Mouse (Mus musculus): ENCODE measurements around the gene Fxyd6. TPM values are rescaled to one million over a fixed set of nuclear protein-coding genes. Genes with fewer than 3 reads are reported as not detected.
A peak's percentile ranks its signal among the peaks of the same experiment; 100 is the strongest.

Fxyd6 gene
- 34.9 and 37.2 TPM in 2 replicates for polyA plus RNA-seq (2015; fragmentation: Nextera tagmentation; extraction: Ambion mirVana)

DNA sequence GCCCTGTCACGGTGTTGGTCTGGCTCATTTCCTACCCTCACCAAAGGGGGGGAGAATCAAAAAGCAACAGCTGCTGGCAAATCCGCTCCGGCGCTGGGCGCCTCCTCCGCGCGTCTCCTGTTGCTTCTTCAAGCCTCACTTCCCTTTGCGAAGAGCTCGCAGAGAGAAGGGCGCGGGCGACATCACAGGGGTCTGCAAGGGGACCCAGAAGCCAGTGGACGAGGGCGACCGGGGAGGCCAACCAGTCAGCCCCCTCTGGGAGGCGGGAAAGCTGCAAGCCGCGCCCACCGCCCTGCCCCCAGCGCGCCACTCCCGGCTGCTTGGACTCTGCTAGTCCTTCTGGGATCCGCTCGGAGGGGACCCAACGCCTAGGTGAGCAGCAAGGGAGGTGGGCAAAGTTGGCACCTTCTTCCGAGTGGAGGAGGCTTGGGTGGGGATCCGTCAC is at the start of gene Fxyd6:
Gene Fxyd6 (plus strand): TSS at position 69 of the 445 bp plus-strand sequence.
- peak within 1 kb of the TSS; percentile 58 for H3K4me3 ChIP-seq (ENCODE audit: low read length)
- H3K27ac ChIP-seq (ENCODE audit: low read length): no peak within 1 kb of the TSS
- H3K9ac ChIP-seq (ENCODE audit: low read length): peak within 1 kb of the TSS; percentile 68
- H3K27me3 ChIP-seq (ENCODE audit: control insufficient read depth, insufficient read depth, low read length): peaks cover 13% of the 10 kb centered on the region
- H3K4me2 ChIP-seq (ENCODE audit: low read depth, low read length): peak within 1 kb of the TSS; percentile 86
- ATAC-seq (replicated peaks; ENCODE audit: extremely low read depth, insufficient read depth, low FRiP score): peak; percentile 63
- H3K9me3 ChIP-seq (replicated peaks; ENCODE audit: control insufficient read depth, low read length): no peaks in the 10 kb centered on the region
- under 1% methylated on average over 26 of the region's 28 CpGs for WGBS
- peaks cover 7% of the 10 kb centered on the region for H3K4me1 ChIP-seq (ENCODE audit: control insufficient read depth, insufficient read depth, low read length)
- H3K36me3 ChIP-seq (ENCODE audit: control insufficient read depth, insufficient read depth): no peaks in the 10 kb centered on the region

DNA sequence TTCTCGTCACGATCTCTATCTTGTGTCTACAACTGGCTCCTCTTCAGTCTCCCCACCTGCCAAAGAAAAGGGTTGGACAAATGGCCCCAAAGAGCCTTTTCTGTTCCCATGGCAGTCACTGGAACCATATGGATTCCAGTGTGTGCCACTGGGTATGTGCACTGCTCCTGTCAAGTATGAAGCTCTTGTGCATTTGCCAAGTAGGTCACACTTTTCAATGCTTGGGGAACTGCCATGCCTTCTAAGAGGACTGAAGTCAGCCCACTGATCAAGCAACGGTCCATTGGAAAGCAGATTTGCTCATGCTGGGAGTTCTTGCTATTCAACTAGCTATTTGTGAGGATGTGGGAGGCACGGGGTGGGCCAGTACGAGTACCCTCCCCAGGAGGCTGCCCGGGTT is 48.5 kb upstream of the Fxyd6 start:
- Histone ChIP-seq H3K36me3 (ENCODE audit: control insufficient read depth, insufficient read depth) (no peaks in the 10 kb centered on the region), H3K27me3 (ENCODE audit: control insufficient read depth, insufficient read depth, low read length) (0 out of 2 replicates have a peak, but pooled peaks cover 21% of the 10 kb centered on the region), H3K4me3 (ENCODE audit: low read length) (no peak overlapping the region), H3K4me1 (ENCODE audit: control insufficient read depth, insufficient read depth, low read length) (peaks cover 5% of the 10 kb centered on the region; the same call in 1 of the 2 replicates), H3K4me2 (ENCODE audit: low read depth, low read length) (no peak overlapping the region), H3K27ac (ENCODE audit: low read length) (no peak overlapping the region), H3K9me3 (replicated peaks; ENCODE audit: control insufficient read depth, low read length) (no peaks in the 10 kb centered on the region), H3K9ac (ENCODE audit: low read length) (no peak overlapping the region)
- no peak for ATAC-seq (replicated peaks; ENCODE audit: extremely low read depth, insufficient read depth, low FRiP score)
- 76% methylated on average over 6 of the region's 6 CpGs for WGBS

DNA sequence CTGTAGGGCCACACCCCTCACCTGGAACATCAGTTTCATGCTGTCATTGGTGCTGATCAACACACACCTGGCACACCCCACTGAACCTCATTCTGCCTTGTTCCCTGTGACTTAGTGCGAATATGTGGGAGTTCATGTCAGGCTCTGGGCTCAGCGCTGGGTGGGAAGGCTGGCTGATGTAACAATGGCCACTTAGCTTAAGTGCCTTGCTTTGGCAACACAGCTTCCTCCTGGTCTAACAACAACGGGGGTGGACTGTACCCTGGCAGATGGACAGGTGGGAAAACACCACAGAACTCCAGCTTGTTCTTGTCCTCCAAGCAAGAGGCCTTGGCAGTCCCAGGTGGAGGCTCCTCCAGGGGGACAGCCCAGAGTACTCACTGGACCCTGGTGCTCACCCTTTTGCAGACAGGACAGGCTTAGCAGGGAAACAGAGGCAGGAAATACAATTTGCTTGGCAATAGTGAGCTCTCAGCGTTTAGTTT is 48.0 kb upstream of the Fxyd6 start:
- Histone ChIP-seq H3K4me1 (ENCODE audit: control insufficient read depth, insufficient read depth, low read length) (peaks cover 5% of the 10 kb centered on the region; the same call in 1 of the 2 replicates), H3K4me2 (ENCODE audit: low read depth, low read length) (no peak overlapping the region), H3K27ac (ENCODE audit: low read length) (no peak overlapping the region), H3K36me3 (ENCODE audit: control insufficient read depth, insufficient read depth) (no peaks in the 10 kb centered on the region), H3K27me3 (ENCODE audit: control insufficient read depth, insufficient read depth, low read length) (0 out of 2 replicates have a peak, but pooled peaks cover 19% of the 10 kb centered on the region), H3K9me3 (replicated peaks; ENCODE audit: control insufficient read depth, low read length) (no peaks in the 10 kb centered on the region), H3K4me3 (ENCODE audit: low read length) (no peak overlapping the region), H3K9ac (ENCODE audit: low read length) (no peak overlapping the region)
- WGBS: 61% methylated on average over 4 of the region's 4 CpGs
- no peak for ATAC-seq (replicated peaks; ENCODE audit: extremely low read depth, insufficient read depth, low FRiP score)

DNA sequence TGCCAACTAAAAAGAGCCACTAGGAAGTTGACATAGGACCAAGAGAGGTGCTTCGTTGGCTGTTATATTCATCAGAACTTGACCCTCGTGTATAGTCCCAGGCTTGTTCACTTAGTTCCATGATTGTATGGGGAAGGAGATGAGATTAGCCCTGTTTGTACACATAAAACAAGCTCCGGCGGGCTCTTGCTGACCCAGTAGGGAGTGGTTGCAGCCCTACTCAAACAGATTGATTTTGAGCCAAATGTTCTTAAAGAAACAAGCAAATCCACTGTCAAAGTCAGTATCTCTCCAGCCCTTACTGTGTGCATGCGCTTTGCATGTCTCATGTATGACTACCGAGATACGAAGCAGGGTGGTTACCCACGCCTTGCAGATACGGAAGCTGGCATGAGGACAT is 43.6 kb upstream of the Fxyd6 start:
- no peak for ATAC-seq (replicated peaks; ENCODE audit: extremely low read depth, insufficient read depth, low FRiP score)
- 81% methylated on average over 9 of the region's 9 CpGs for WGBS
- H3K4me2 ChIP-seq (ENCODE audit: low read depth, low read length): no peak overlapping the region
- peaks cover 5% of the 10 kb centered on the region; the same call in 1 of the 2 replicates for H3K4me1 ChIP-seq (ENCODE audit: control insufficient read depth, insufficient read depth, low read length)
- 0 out of 2 replicates have a peak, but pooled peaks cover 2% of the 10 kb centered on the region for H3K27me3 ChIP-seq (ENCODE audit: control insufficient read depth, insufficient read depth, low read length)
- H3K27ac ChIP-seq (ENCODE audit: low read length): no peak overlapping the region
- H3K9me3 ChIP-seq (replicated peaks; ENCODE audit: control insufficient read depth, low read length): no peaks in the 10 kb centered on the region
- H3K4me3 ChIP-seq (ENCODE audit: low read length): no peak overlapping the region
- H3K36me3 ChIP-seq (ENCODE audit: control insufficient read depth, insufficient read depth): no peaks in the 10 kb centered on the region
- no peak overlapping the region for H3K9ac ChIP-seq (ENCODE audit: low read length)

DNA sequence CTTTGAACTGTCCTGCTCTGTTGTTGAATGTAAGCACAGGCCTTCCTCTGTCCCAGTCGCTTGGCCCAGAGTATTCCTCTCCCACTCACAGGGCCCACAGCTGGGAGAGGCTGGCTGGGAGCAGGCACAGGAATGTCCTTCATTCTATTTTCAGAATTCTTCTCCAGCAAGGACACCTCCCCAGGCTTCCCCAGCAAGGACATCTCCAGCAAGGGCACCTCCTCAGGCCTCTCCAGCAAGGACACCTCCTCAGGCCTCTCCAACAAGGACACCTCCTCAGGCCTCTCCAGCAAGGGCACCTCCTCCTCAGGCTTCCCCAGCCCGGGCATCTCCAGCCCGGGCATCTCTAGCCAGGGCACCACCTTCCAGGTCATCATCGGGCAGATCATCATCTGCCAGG is 41.7 kb upstream of the Fxyd6 start:
- ATAC-seq (replicated peaks; ENCODE audit: extremely low read depth, insufficient read depth, low FRiP score): no peak
- WGBS: 80% methylated on average over 4 of the region's 4 CpGs
- no peak overlapping the region for H3K4me2 ChIP-seq (ENCODE audit: low read depth, low read length)

DNA sequence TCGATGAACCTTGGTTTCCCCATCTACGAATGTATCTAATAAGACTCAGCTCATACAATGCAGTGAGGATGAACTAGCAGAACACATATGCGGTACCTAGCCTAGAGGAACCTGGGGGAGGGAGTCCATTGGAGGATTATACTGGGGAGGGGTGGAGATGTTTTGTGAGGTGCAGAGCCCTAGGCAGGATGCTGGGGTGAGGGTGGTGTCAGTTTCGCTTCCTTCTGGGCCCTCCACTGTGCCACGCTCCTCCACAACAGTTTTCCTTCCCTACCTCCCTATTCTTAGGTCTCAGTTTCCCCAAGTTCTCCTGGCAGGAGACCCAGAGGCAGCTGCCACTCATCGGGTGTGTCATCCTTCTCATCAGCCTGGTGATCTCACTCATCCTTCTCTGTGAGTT is 40.4 kb upstream of the Fxyd6 start:
- Histone ChIP-seq H3K4me3 (ENCODE audit: low read length) (no peak overlapping the region), H3K9ac (ENCODE audit: low read length) (no peak overlapping the region), H3K4me1 (ENCODE audit: control insufficient read depth, insufficient read depth, low read length) (peaks cover 5% of the 10 kb centered on the region; the same call in 1 of the 2 replicates), H3K4me2 (ENCODE audit: low read depth, low read length) (no peak overlapping the region), H3K27ac (ENCODE audit: low read length) (no peak overlapping the region), H3K36me3 (ENCODE audit: control insufficient read depth, insufficient read depth) (no peaks in the 10 kb centered on the region), H3K9me3 (replicated peaks; ENCODE audit: control insufficient read depth, low read length) (no peaks in the 10 kb centered on the region), H3K27me3 (ENCODE audit: control insufficient read depth, insufficient read depth, low read length) (0 out of 2 replicates have a peak, but pooled peaks cover 3% of the 10 kb centered on the region)
- no peak for ATAC-seq (replicated peaks; ENCODE audit: extremely low read depth, insufficient read depth, low FRiP score)
- 89% methylated on average over 6 of the region's 6 CpGs for WGBS

More for the DNA sequence above, 41.7 kb upstream of the Fxyd6 start:
- peaks cover 5% of the 10 kb centered on the region; the same call in 1 of the 2 replicates for H3K4me1 ChIP-seq (ENCODE audit: control insufficient read depth, insufficient read depth, low read length)
- H3K4me3 ChIP-seq (ENCODE audit: low read length): no peak overlapping the region
- no peak overlapping the region for H3K27ac ChIP-seq (ENCODE audit: low read length)
- H3K9me3 ChIP-seq (replicated peaks; ENCODE audit: control insufficient read depth, low read length): no peaks in the 10 kb centered on the region
- no peaks in the 10 kb centered on the region for H3K36me3 ChIP-seq (ENCODE audit: control insufficient read depth, insufficient read depth)
- H3K9ac ChIP-seq (ENCODE audit: low read length): no peak overlapping the region
- H3K27me3 ChIP-seq (ENCODE audit: control insufficient read depth, insufficient read depth, low read length): 0 out of 2 replicates have a peak, but pooled peaks cover 2% of the 10 kb centered on the region

DNA sequence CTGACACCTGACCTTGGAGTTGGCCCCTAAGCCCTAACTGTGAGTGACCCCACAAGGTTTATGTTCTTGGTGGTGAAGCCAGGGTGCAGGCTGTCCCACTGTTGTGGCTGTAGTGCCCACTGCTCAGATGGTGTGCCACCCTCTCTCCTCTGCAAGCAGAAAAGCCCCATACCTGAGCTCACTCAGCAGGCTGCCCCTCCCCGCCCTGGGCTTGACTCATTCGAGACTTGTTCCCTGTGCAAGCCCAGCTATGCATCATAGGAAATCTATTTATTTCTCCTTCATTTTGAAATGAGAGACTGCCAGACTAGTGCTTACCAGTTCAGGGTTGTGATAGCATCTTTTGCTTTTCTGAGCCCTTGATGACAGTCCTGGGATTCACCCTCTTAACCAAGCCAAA is 32.6 kb upstream of the Fxyd6 start:
- Histone ChIP-seq H3K4me1 (ENCODE audit: control insufficient read depth, insufficient read depth, low read length) (no peaks in the 10 kb centered on the region), H3K4me3 (ENCODE audit: low read length) (no peak overlapping the region), H3K27me3 (ENCODE audit: control insufficient read depth, insufficient read depth, low read length) (peaks cover 3% of the 10 kb centered on the region; the same call in 1 of the 2 replicates), H3K27ac (ENCODE audit: low read length) (no peak overlapping the region), H3K36me3 (ENCODE audit: control insufficient read depth, insufficient read depth) (no peaks in the 10 kb centered on the region), H3K9ac (ENCODE audit: low read length) (no peak overlapping the region), H3K9me3 (replicated peaks; ENCODE audit: control insufficient read depth, low read length) (no peaks in the 10 kb centered on the region), H3K4me2 (ENCODE audit: low read depth, low read length) (no peak overlapping the region)
- ATAC-seq (replicated peaks; ENCODE audit: extremely low read depth, insufficient read depth, low FRiP score): no peak
- 67% methylated on average over 2 of the region's 2 CpGs for WGBS

DNA sequence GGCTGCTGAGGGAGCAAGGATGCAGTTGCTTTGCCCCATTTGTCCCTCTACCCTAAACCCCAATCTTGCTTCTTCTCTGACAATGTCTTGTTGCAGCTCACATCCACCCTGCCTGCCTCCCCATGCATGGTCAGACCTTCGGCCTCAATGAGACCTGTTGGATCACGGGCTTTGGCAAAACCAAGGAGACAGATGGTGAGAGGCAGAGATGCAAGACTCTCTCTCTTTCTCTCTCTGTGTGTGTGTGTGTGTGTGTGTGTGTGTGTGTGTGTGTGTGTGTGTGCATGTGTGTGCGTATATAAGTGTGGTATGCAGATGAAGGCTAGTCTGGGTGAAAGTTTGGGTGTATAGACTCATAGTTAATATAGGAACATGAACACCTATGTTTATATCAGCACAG is 26.9 kb upstream of the Fxyd6 start:
- ATAC-seq (replicated peaks; ENCODE audit: extremely low read depth, insufficient read depth, low FRiP score): no peak
- Histone ChIP-seq H3K36me3 (ENCODE audit: control insufficient read depth, insufficient read depth) (no peaks in the 10 kb centered on the region), H3K9me3 (replicated peaks; ENCODE audit: control insufficient read depth, low read length) (no peaks in the 10 kb centered on the region), H3K4me3 (ENCODE audit: low read length) (no peak overlapping the region), H3K9ac (ENCODE audit: low read length) (no peak overlapping the region), H3K27me3 (ENCODE audit: control insufficient read depth, insufficient read depth, low read length) (no peaks in the 10 kb centered on the region), H3K27ac (ENCODE audit: low read length) (no peak overlapping the region), H3K4me2 (ENCODE audit: low read depth, low read length) (no peak overlapping the region), H3K4me1 (ENCODE audit: control insufficient read depth, insufficient read depth, low read length) (no peaks in the 10 kb centered on the region)
- WGBS: 77% methylated on average over 3 of the region's 3 CpGs

DNA sequence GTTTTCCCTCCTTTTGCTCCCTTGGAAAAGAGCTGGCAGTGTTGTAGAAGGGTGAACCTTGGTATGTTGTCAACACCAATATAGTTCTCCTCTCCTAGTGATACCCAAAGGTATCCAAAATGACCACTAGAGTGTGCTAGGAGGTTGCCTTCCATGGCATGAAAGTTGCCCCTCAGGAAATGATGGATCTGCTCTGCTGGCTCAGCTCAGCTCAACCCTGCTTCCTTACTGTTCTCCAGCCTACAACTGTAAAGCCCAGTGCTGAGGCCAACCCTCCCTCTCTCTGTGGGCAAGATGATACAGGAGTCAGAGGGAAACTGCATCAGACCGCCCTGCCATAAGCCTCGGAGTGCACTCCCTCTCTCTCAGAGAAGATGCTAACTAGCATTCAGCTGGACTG is 24.5 kb upstream of the Fxyd6 start:
- H3K4me3 ChIP-seq (ENCODE audit: low read length): no peak overlapping the region
- H3K36me3 ChIP-seq (ENCODE audit: control insufficient read depth, insufficient read depth): no peaks in the 10 kb centered on the region
- WGBS: 50% methylated on average over 2 of the region's 2 CpGs
- no peak overlapping the region for H3K9ac ChIP-seq (ENCODE audit: low read length)
- H3K27me3 ChIP-seq (ENCODE audit: control insufficient read depth, insufficient read depth, low read length): no peaks in the 10 kb centered on the region
- no peaks in the 10 kb centered on the region for H3K4me1 ChIP-seq (ENCODE audit: control insufficient read depth, insufficient read depth, low read length)
- H3K27ac ChIP-seq (ENCODE audit: low read length): no peak overlapping the region
- no peak for ATAC-seq (replicated peaks; ENCODE audit: extremely low read depth, insufficient read depth, low FRiP score)
- no peaks in the 10 kb centered on the region for H3K9me3 ChIP-seq (replicated peaks; ENCODE audit: control insufficient read depth, low read length)
- H3K4me2 ChIP-seq (ENCODE audit: low read depth, low read length): no peak overlapping the region
